Mouse (Mus musculus) left cerebral cortex, adult 8-10 months (tissue): ENCODE data around the gene Tmem170b. TPM values are rescaled to one million over a fixed set of nuclear protein-coding genes. Genes with fewer than 3 reads are reported as not detected.

Experiments used
- DNase-seq, 2 experiments: peaks; one replicate each; pipeline ENCODE4 v3.0.0; 2022; ENCODE audit warnings: low spot score in 2 of 2
- total RNA-seq, 4 experiments: library from RNA; stranded (reverse); gene quantifications; 2 replicates each; pipeline ENCODE4 v1.2.4; 2022

Tmem170b gene
- total RNA-seq, 4 experiments from 2014 or later: 78.7 to 83.4 (median 80.8) TPM

GRCm38 (mm10) chr13:41611046-41611445 lies 5.3 kb downstream of the Tmem170b start:
- no peak for DNase-seq

- no peak for DNase-seq
Observed at GRCm38 (mm10) chr13:41614539-41614938, 8.8 kb downstream of the Tmem170b start.

GRCm38 (mm10) chr13:41614982-41615381 lies 9.3 kb downstream of the Tmem170b start:
- DNase-seq: no peak

DNA sequence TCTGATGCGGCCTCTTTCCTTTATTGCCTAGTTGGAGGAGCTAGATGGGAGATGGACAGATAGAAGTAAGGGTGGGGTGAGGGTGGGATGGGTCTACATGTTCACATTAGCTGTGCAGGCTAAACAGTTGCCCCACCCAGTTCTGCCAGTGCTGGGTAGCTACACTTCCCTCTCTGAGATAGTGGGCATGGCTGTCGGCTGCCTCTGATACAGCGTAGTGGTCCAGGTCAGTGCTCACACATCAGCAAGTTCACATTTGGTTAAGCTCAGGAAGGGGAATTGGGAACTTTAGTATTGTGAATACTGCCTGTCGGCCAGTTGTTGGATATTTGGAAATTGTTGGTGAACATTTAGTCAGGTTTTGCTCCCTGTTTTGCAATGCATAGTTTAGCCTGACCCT lies 13.8 kb downstream of the Tmem170b start:
- no peak for DNase-seq

DNA sequence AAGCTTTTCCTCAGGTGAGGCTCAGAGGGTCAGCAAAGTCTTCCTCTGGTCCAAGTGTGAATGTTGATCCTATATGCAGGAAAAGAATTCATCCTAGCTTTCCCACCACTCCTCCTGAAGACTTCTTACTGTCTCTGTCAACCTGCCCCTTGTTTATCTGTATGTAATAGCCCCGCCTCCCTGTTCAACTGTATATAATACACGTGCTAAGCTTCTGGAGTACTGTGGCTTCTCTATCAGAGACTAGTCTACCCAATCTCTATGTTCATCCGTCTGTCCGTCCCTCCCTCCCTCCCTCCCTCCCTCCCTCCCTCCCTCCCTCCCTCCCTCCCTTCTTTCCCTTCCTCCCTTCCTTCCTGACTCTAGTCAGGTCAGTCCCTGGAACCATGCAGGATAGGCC lies 14.4 kb downstream of the Tmem170b start:
- no peak for DNase-seq

- no peak for DNase-seq
Observed at GRCm38 (mm10) chr13:41624123-41624522, 18.4 kb downstream of the Tmem170b start.

GRCm38 (mm10) chr13:41625248-41625647 lies 19.5 kb downstream of the Tmem170b start:
- DNase-seq: no peak

- DNase-seq: no peak
Observed at GRCm38 (mm10) chr13:41627277-41627916, 21.7 kb downstream of the Tmem170b start.

DNA sequence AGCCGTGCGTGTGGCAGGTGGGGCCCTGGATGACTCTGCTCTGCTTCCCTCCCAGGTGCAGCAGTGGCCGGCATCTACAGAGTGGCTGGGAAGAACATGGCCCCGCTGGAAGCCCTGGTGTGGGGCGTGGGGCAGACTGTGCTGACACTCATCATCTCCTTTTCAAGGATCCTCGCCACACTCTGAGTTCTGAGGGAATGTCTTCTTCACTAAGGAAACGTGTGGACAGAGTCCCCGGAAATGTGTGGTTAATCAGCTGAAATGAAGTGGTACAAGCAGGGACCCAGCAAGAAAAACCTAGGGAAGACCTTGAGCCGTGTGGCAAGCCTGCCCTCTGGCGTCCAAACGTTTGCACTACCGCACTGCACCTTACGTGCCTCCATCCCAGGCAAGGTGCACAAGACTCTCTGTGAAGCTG lies 28.7 kb downstream of the Tmem170b start:
- DNase-seq: peak; percentile 58 to 70

DNA sequence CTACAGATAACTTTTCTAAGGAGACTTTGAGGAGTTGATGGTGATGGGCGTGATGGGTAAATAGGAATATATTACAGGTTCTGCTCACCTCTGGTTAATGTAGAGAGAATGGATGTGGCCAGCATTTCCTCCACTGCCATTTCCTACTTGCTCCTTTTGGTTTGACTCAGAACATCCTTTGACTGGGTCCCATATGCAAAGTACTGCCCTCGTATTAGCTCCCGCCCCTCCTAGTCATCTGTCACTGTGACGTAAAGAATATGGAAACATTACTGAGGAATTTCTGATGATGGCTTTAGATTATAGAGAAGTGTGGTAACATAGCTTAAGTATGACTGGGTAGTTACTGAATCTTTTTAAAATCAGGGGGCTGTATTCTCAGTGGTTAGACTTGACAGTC lies 32.4 kb downstream of the Tmem170b start:
- DNase-seq: no peak

- DNase-seq: peak; percentile 28 to 65
Observed at GRCm38 (mm10) chr13:41642851-41643250, 37.1 kb downstream of the Tmem170b start.

- DNase-seq: no peak
Observed at GRCm38 (mm10) chr13:41643798-41644197, 38.1 kb downstream of the Tmem170b start.

GRCm38 (mm10) chr13:41644591-41645482 lies 39.1 kb downstream of the Tmem170b start:
- no peak for DNase-seq

DNA sequence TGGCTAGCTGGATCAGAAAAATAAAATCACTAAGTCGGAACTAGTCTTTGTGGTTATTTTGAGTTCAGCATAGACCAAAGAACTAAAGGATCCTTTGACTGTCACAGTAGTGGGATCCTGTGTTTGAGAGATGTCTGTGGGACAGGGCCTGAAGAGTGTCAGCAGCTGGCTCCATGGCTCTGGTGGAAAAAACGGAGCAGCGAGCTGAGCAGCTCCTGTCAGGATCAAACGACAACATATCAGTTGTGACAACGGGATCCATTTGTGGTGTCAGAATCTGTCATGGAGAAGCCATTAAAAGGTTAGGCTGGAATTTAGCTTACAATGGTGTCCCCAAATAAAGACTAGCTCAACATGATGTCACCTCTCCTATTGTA lies 39.8 kb downstream of the Tmem170b start:
- DNase-seq: no peak

- DNase-seq: no peak
Observed at GRCm38 (mm10) chr13:41647976-41648375, 42.3 kb downstream of the Tmem170b start.

GRCm38 (mm10) chr13:41650665-41651064 lies 45.0 kb downstream of the Tmem170b start:
- DNase-seq: no peak

DNA sequence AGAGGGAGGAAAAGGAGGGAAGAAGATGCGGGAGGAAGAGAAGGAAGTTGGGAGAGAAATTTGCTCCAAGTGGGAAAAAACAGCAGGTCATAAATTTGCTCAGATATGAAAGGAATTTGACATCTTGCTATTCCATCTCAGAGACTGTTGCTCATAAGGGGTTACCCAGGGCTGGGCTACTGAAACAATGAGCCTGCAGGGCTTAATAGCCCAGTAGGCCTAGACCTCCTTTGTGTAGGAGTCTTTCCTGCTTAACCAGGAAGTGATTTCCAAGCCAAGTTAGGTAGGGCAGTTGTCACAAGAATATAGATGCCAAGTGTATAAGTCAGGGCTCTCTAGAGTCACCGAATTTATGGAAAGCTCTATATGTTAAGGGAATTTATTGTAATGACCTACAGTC lies 48.1 kb downstream of the Tmem170b start:
- no peak for DNase-seq

GRCm38 (mm10) chr13:41655576-41656090 lies 49.9 kb downstream of the Tmem170b start:
- DNase-seq: no peak

DNA sequence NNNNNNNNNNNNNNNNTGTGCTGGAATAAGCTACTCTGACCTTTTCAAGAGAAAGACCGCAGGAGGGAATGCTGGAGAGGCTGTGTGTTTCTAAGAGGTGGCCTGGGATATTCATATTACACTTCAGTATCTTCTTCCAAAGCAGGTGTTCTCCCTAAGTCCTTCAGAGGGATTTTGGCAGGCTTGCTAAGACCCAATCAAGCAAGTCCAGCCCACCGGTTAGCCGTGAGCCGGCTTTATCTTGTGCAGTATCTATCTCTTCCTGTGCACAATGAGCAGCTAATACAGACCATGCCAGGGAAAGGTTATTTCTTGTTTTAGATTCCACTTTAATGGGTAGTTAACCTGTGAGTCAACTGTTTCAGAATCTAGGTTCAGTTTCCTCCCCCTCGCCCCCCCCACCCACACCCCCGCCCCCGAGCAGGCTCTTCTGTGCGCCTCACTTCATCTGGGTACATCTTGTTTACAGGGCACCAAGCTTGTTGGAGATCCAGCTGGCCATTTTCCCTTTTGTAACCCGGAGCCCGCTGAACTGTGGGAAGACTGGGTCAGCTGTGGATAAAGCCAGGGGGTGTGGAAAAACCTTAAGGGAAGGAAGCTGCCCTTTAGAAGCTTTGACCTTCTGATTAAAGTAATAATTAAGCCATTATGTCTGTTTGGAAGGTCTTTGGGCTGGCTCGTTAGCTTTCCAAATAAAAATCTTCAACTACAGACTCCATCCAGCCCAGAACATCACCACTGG lies 54.5 kb downstream of the Tmem170b start:
- DNase-seq: peak in 1 of 2 experiments; percentile 30

DNA sequence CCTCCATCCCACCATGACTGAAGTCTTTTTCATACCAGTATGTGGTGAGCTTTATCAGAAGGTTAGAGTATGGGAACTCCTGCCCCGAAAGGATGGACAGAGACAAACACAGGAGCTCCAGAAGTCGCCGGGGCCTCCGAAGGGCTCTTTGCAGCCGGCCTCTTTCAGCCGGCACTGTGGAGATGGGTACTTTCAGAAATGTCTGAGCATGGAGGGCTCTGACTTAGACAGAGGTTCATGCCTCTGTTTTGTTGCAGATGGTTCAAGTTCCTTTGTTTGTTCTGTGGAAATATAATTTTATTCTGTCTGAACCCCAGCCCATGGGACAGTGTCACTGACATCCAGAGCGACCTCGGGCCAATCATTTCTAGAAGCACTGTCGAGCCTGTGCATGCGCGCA lies 55.4 kb downstream of the Tmem170b start:
- no peak for DNase-seq

DNA sequence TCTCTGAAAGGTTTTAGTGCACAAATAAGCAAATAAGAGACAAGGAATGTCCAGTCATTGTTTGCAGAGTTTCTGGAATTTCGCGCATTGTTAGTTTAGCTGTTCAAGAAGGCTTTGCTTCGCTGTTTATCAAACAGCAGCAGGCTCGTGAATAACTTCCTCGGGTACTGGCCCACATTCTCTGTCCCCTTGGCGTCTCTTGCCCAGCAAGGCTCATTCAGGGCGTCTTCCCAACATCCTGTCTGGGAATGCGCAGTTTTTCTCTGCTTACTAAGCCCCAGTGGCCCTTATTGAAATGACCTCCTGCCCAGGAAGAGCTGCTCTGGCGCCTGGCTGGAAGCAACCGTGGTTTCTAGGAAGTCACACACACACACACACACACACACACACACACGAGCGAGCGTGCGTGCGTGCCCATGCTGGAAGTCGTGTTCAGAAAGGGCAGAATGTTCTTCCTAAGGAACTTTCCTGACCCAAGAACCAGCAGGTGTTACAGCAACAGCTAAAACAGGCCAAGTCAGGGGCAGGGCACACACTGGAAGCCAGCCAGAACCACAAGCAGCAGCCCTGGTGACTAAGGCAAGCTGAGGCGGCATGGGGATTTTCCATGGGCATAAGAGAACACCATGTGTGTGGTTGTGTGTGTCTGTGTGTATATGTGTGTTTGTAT lies 56.8 kb downstream of the Tmem170b start:
- no peak for DNase-seq
